Mouse (Mus musculus): Measurements from ENCODE around the gene Foxl1.

GRCm38 (mm10) chr8:121136856-121137255 is 9.1 kb downstream of the Foxl1 start:
- TF ChIP-seq CTCF (IDR thresholded peaks at IDR 0.05; ENCODE audit: control insufficient read depth, insufficient read depth, insufficient replicate concordance, low read depth, low read length) (no peak), POLR2A (IDR thresholded peaks at IDR 0.05; ENCODE audit: control insufficient read depth, low read depth, low read length) (no peak)

All from testis, adult 2 months (tissue).